Comparison of ENCODE assay signal across 9 mouse cellular contexts in genomic region chr7:100429102-100429501, GRCm38 (mm10). TPM values are rescaled to one million over a fixed set of nuclear protein-coding genes. Genes with fewer than 3 reads are reported as not detected.
DNase-seq lines count a peak whose midpoint lies in the region; ATAC-seq lines count a peak whose summit lies in the region.
"Had no signal": no experiment of that assay in that cellular context is flagged by ENCODE, and none has a peak within 500 bp of the region (broad histone marks: within the 10 kb centered on the region; RNA-seq: fewer than 3 reads in every experiment).

No protein-coding gene starts in this region.

- H3K9me3 ChIP-seq in liver, embryonic 16.5 days (replicated peaks; ENCODE audit: control insufficient read depth, low read length): no peaks in the 10 kb centered on the region
- H3K9me3 ChIP-seq in midbrain, embryonic 15.5 days: no peaks in the 10 kb centered on the region

- no peak overlapping the region for H3K9ac ChIP-seq in liver, embryonic 16.5 days (ENCODE audit: low read depth, low read length)
- no peak overlapping the region for H3K9ac ChIP-seq in midbrain, embryonic 15.5 days

- no peak overlapping the region for H3K4me3 ChIP-seq in liver, embryonic 16.5 days (ENCODE audit: low read depth, low read length)
- H3K4me3 ChIP-seq in midbrain, embryonic 15.5 days: no peak overlapping the region

- no peaks in the 10 kb centered on the region for H3K4me1 ChIP-seq in liver, embryonic 16.5 days (ENCODE audit: control insufficient read depth, low read depth, low read length)
- H3K4me1 ChIP-seq in midbrain, embryonic 15.5 days: no peaks in the 10 kb centered on the region

- 54% methylated on average over 3 of the region's 3 CpGs for WGBS in liver, embryonic 16.5 days (ENCODE audit: insufficient replicate concordance)
- WGBS in midbrain, embryonic 15.5 days: 73% methylated on average over 3 of the region's 3 CpGs

- DNase-seq in urinary bladder, adult 18-20 months (ENCODE audit: low spot score in 2 of 2): peak; percentile 18 to 43
- no peak for DNase-seq in urinary bladder, adult 2 months (ENCODE audit: low spot score)
- peak; percentile 11 for DNase-seq in adrenal gland, adult 8-10 months
- peak; percentile 4 for DNase-seq in embryo, embryonic 11.5 days (ENCODE audit: low read depth, low spot score)
- DNase-seq in kidney, adult 9 months: peak; percentile 63
- DNase-seq in right cerebral cortex, postnatal 14 days: peak; percentile 43

- H3K36me3 ChIP-seq in liver, embryonic 16.5 days (ENCODE audit: control insufficient read depth, insufficient read depth): peaks cover 48% of the 10 kb centered on the region
- peaks cover 64% of the 10 kb centered on the region for H3K36me3 ChIP-seq in midbrain, embryonic 15.5 days (replicated peaks)

- H3K27ac ChIP-seq in liver, embryonic 16.5 days (ENCODE audit: low read length): no peak overlapping the region
- no peak overlapping the region for H3K27ac ChIP-seq in midbrain, embryonic 15.5 days

- peak; percentile 32; the same call in 1 of the 2 replicates for ATAC-seq in liver, embryonic 16.5 days (ENCODE audit: low read depth)
- ATAC-seq in midbrain, embryonic 15.5 days (replicated peaks): no peak

- no peaks in the 10 kb centered on the region for H3K27me3 ChIP-seq in liver, embryonic 16.5 days (ENCODE audit: control insufficient read depth, insufficient read depth, low read depth, low read length)
- H3K27me3 ChIP-seq in midbrain, embryonic 15.5 days (replicated peaks): no peaks in the 10 kb centered on the region

- no peak overlapping the region for H3K4me2 ChIP-seq in liver, embryonic 16.5 days (ENCODE audit: low read depth, low read length)
- no peak overlapping the region for H3K4me2 ChIP-seq in midbrain, embryonic 15.5 days

RNA-seq across cellular contexts. Expression of gene Ucp3, which starts 43.7 kb away (rescaled TPM):
- 0.49 and 1.3 TPM in 2 replicates for polyA plus RNA-seq in urinary bladder, adult 2 months (2012; rRNA removed)
- total RNA-seq in adrenal gland, adult 8-10 months (2022): 10 to 100 TPM in 3 of 4 experiments, 1 to 10 TPM in 1; 6.3 to 17.8 (median 14.7) TPM
- 0.05 and 0.08 TPM in 2 replicates for polyA plus RNA-seq in liver, embryonic 16.5 days (2015; fragmentation: Nextera tagmentation; extraction: Ambion mirVana)
- not detected in 2 replicates for polyA plus RNA-seq in midbrain, embryonic 15.5 days (2015; fragmentation: Nextera tagmentation; extraction: Ambion mirVana)
- polyA plus RNA-seq: stomach, embryonic 14.5 days had no signal

RNA-seq across cellular contexts. Expression of gene Ppme1, which starts 57.0 kb away (rescaled TPM):
- polyA plus RNA-seq in urinary bladder, adult 2 months (2012; rRNA removed): 54.4 and 63.6 TPM in 2 replicates
- 10 to 100 TPM; 55.4 to 65.8 (median 61.8) TPM for total RNA-seq in adrenal gland, adult 8-10 months (2022)
- polyA plus RNA-seq in liver, embryonic 16.5 days (2015; fragmentation: Nextera tagmentation; extraction: Ambion mirVana): 23.1 and 26.4 TPM in 2 replicates
- polyA plus RNA-seq in midbrain, embryonic 15.5 days (2015; fragmentation: Nextera tagmentation; extraction: Ambion mirVana): 183 and 188 TPM in 2 replicates

RNA-seq across cellular contexts. Expression of gene C2cd3, which starts 57.1 kb away (rescaled TPM):
- polyA plus RNA-seq in urinary bladder, adult 2 months (2012; rRNA removed): 14.7 and 17.2 TPM in 2 replicates
- 10 to 100 TPM; 19.7 to 29.1 (median 26.8) TPM for total RNA-seq in adrenal gland, adult 8-10 months (2022)
- 8.4 and 9.8 TPM in 2 replicates for polyA plus RNA-seq in liver, embryonic 16.5 days (2015; fragmentation: Nextera tagmentation; extraction: Ambion mirVana)
- polyA plus RNA-seq in midbrain, embryonic 15.5 days (2015; fragmentation: Nextera tagmentation; extraction: Ambion mirVana): 20.3 and 22.4 TPM in 2 replicates
